Mouse (Mus musculus) thymus, adult 2 months (tissue): ENCODE data around the gene Creb3l2.

Source experiments
- CTCF ChIP-seq: fragments of 200-500 bp; IDR thresholded peaks from 2 replicates; pipeline ENCODE4 v1.5.1; 2012; ENCODE audit warnings: mild to moderate bottlenecking, control low read depth, low read length, moderate library complexity, borderline replicate concordance; ENCODE audit not compliant: control insufficient read depth, poor library complexity, insufficient read depth; ENCODE audit errors: extremely low read depth
- POLR2A ChIP-seq: fragments of 200-500 bp; IDR thresholded peaks from 2 replicates; pipeline ENCODE4 v1.6.1; 2012; ENCODE audit warnings: mild to moderate bottlenecking, low read length, control low read depth, moderate library complexity; ENCODE audit not compliant: control insufficient read depth, poor library complexity, insufficient read depth; ENCODE audit errors: extremely low read depth

DNA sequence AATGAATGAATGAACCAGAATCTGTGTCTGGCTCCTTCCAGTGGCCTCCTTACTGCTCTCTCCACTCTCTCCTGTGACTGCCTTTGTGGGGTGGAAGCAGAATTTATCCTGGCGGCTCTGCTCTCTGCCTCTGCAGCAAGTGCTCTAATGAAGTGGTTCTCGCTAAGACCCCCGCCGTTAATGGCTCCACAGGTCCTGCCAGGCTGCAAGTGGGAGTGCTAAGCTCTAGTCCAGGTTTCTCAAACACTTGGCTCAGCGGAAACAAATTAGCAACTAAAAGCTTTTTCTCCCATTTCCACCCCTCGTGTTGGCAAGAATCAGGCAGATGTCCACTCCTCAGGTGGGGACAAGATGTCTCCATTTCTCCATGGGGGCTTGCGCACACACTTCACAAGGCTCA is 113.3 kb downstream of the Creb3l2 start:
- no peak for TF ChIP-seq POLR2A
- no peak for TF ChIP-seq CTCF
